Mouse (Mus musculus) neutrophil, adult 5-6 weeks (primary cell): ENCODE measurements around the gene Dnm3. TPM values are rescaled to one million over a fixed set of nuclear protein-coding genes. Genes with fewer than 3 reads are reported as not detected.

Source experiments
- ATAC-seq: fragments of 151-379, 151-347 bp; 2 replicates; pipeline ENCODE4 v1.8.0; 2017; ENCODE audit warnings: mild to moderate bottlenecking, moderate TSS enrichment; ENCODE audit not compliant: insufficient number of reproducible peaks, poor library complexity, low FRiP score, severe bottlenecking; ENCODE audit errors: extremely low read depth
- total RNA-seq: library from RNA; stranded (forward); fragments of 200-1000 nt; gene quantifications from 2 replicates; pipeline ENCODE4 v1.2.3, GENCODE M21; 2017

The Dnm3 gene
- total RNA-seq, 1 experiment from 2014 or later: not detected

GRCm38 (mm10) chr1:162023681-162024270, 454.1 kb downstream of the Dnm3 start:
- ATAC-seq: no peak

- no peak for ATAC-seq
Observed at GRCm38 (mm10) chr1:162020766-162021165, 457.1 kb downstream of the Dnm3 start.

GRCm38 (mm10) chr1:162020303-162020731, 457.5 kb downstream of the Dnm3 start:
- ATAC-seq: no peak

- no peak for ATAC-seq
Observed at GRCm38 (mm10) chr1:162018601-162018977, 459.2 kb downstream of the Dnm3 start.

GRCm38 (mm10) chr1:162017975-162018600, 459.7 kb downstream of the Dnm3 start:
- ATAC-seq: no peak

- ATAC-seq: no peak
Observed at GRCm38 (mm10) chr1:162016982-162017381, 460.9 kb downstream of the Dnm3 start.

GRCm38 (mm10) chr1:162015247-162015862, 462.5 kb downstream of the Dnm3 start:
- ATAC-seq: no peak

GRCm38 (mm10) chr1:162013561-162013960, 464.3 kb downstream of the Dnm3 start:
- no peak for ATAC-seq

- ATAC-seq: no peak
Observed at GRCm38 (mm10) chr1:162011523-162012245, 466.1 kb downstream of the Dnm3 start.

GRCm38 (mm10) chr1:162009086-162009485, 468.7 kb downstream of the Dnm3 start:
- no peak for ATAC-seq

- no peak for ATAC-seq
Observed at GRCm38 (mm10) chr1:162008631-162009067, 469.2 kb downstream of the Dnm3 start.

- ATAC-seq: no peak
Observed at GRCm38 (mm10) chr1:162008208-162008607, 469.6 kb downstream of the Dnm3 start.

- ATAC-seq: peak; percentile 65; the same call in 1 of the 2 replicates
Observed at GRCm38 (mm10) chr1:162006109-162006508, 471.7 kb downstream of the Dnm3 start.

GRCm38 (mm10) chr1:162004821-162005770, 472.7 kb downstream of the Dnm3 start:
- peak; percentile 42; the same call in 1 of the 2 replicates for ATAC-seq

- ATAC-seq: no peak
Observed at GRCm38 (mm10) chr1:162004518-162004780, 473.4 kb downstream of the Dnm3 start.

GRCm38 (mm10) chr1:162003729-162004517, 473.9 kb downstream of the Dnm3 start:
- no peak for ATAC-seq

GRCm38 (mm10) chr1:162001328-162001727, 476.5 kb downstream of the Dnm3 start:
- no peak for ATAC-seq

- peak; percentile 75 for ATAC-seq
Observed at GRCm38 (mm10) chr1:161999882-162000371, 477.9 kb downstream of the Dnm3 start.
